Mouse (Mus musculus) thymus, postnatal 14 days (tissue): ENCODE data around the gene Vmn1r172.
"Not testable (repeated sequence)": the region's sequence is repeated elsewhere in the genome, so short reads cannot be mapped to it uniquely, and the experiment has no call there.

Source experiments
- DNase-seq: peaks from one replicate; pipeline ENCODE4 v3.0.0; 2021

Vmn1r172 gene

DNA sequence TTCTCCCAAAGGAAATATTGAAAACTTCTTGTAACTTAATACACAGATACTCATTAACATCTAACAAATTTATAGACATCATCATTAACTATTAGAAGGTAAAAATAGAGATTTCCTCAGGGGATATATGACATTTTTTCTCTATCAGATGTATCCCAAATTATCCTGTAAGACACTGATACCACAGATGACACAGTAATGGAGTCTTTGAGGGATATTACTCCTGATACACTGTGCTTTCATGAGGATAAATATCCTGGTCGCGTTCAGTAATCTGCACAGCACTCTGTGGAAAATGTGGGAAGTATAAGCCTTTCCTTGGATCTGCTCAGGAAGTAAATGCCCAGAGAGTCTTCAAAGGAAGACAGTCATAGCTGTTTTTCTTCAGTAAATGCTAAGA, at the start of gene Vmn1r172:
TSS of gene Vmn1r172 (plus strand) at position 301 of the 400 bp plus-strand sequence.
- DNase-seq = no peak

GRCm38 (mm10) chr7:23630422-23630821, 27.7 kb upstream of the Vmn1r172 start, which contains the start of gene Vmn1r171:
Gene Vmn1r171, plus strand, starts transcription at chr7:23630722.
- DNase-seq = no peak

DNA sequence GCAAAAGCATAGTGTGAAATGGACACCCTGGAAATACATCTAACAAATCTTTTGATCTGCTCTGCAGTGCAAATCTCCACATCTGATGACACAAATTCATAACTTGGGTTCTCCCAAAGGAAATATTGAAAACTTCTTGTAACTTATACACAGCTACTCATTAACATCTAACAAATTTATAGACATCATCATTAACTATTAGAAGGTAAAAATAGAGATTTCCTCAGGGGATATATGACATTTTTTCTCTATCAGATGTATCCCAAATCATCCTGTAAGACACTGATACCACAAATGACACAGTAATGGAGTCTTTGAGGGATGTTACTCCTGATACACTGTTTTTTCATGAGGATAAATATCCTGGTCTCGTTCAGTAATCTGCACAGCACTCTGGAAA, 42.3 kb downstream of the Vmn1r172 start, which contains the start of gene Vmn1r173:
TSS of gene Vmn1r173 (plus strand) at position 301 of the 400 bp plus-strand sequence.
- DNase-seq = not testable (repeated sequence)
